Mouse (Mus musculus) megakaryocyte, embryonic 14.5 days (primary cell): ENCODE results near the gene Sdr42e1.

ENCODE experiments used
- FLI1 ChIP-seq: IDR thresholded peaks from 2 replicates; pipeline ENCODE4 v1.6.1; 2012; ENCODE audit warnings: low read length, inconsistent platforms, mixed read lengths
- GATA1 ChIP-seq: IDR thresholded peaks from 3 replicates; pipeline ENCODE4 v1.6.1; 2012; ENCODE audit warnings: mixed read lengths, low read length, inconsistent platforms, borderline replicate concordance

- TF ChIP-seq GATA1 (no peak), FLI1 (no peak)
Measured at GRCm38 (mm10) chr8:117715896-117716295, 42.4 kb upstream of the Sdr42e1 start.
